Mouse (Mus musculus) G1E (cell line): Measurements from ENCODE around the gene Lsamp.

ENCODE experiments used
- CTCF ChIP-seq: IDR thresholded peaks from 2 replicates; pipeline ENCODE4 v1.5.1; 2012; ENCODE audit warnings: low read depth, low read length, inconsistent platforms, mixed read lengths
- GATA1 ChIP-seq: IDR thresholded peaks from 2 replicates; pipeline ENCODE4 v1.6.1; 2012; ENCODE audit warnings: borderline replicate concordance, low read length, inconsistent platforms, mixed read lengths
- POLR2AphosphoS5 ChIP-seq: IDR thresholded peaks from 2 replicates; pipeline ENCODE4 v1.6.1; 2012; ENCODE audit warnings: low read depth, low read length, inconsistent platforms; ENCODE audit not compliant: insufficient replicate concordance
- TAL1 ChIP-seq: conservative IDR thresholded peaks from 2 replicates; pipeline ENCODE4 v1.6.1; 2012; ENCODE audit warnings: low read depth, low read length, inconsistent platforms, mixed read lengths

GRCm38 (mm10) chr16:42189431-42190081, 2205.4 kb downstream of the Lsamp start:
- no peak for TF ChIP-seq CTCF
- TF ChIP-seq TAL1: no peak
- TF ChIP-seq POLR2AphosphoS5: no peak
- TF ChIP-seq GATA1: no peak
